Mouse (Mus musculus) MEL (cell line): ENCODE measurements around the gene Kmt5a.

ENCODE experiments used
- CTCF ChIP-seq, 3 experiments: IDR thresholded peaks in 2 of 3; conservative IDR thresholded peaks in 1 of 3; 2 replicates each; pipeline ENCODE4 v1.5.1; 2011 to 2012; ENCODE audit warnings: low read length in 3 of 3, low read depth in 2 of 3, mild to moderate bottlenecking in 2 of 3, improper control_type of control experiment in 1 of 3, inconsistent platforms in 1 of 3, mixed read lengths in 1 of 3, moderate library complexity in 1 of 3; ENCODE audit not compliant: control insufficient read depth in 1 of 3, insufficient read depth in 1 of 3, poor library complexity in 1 of 3, severe bottlenecking in 1 of 3
- EP300 ChIP-seq, 2 experiments: IDR thresholded peaks; 2 replicates each; pipeline ENCODE4 v1.6.1; 2011; ENCODE audit warnings: improper control_type of control experiment in 2 of 2, low read length in 2 of 2, low read depth in 1 of 2, mild to moderate bottlenecking in 1 of 2
- ETS1 ChIP-seq: IDR thresholded peaks from 2 replicates; pipeline ENCODE4 v1.6.1; 2012; ENCODE audit warnings: low read depth, mild to moderate bottlenecking, inconsistent platforms, low read length, improper control_type of control experiment, moderate library complexity
- HCFC1 ChIP-seq: IDR thresholded peaks from 2 replicates; pipeline ENCODE4 v1.6.1; 2012; ENCODE audit warnings: low read depth, mild to moderate bottlenecking, inconsistent platforms, low read length, improper control_type of control experiment, moderate library complexity
- TBP ChIP-seq: IDR thresholded peaks from 2 replicates; pipeline ENCODE4 v1.8.0; 2011; ENCODE audit warnings: low read depth, low read length, improper control_type of control experiment
- USF2 ChIP-seq, 2 experiments: IDR thresholded peaks; 2 replicates each; pipeline ENCODE4 v1.6.1; 2011 to 2012; ENCODE audit warnings: improper control_type of control experiment in 2 of 2, low read length in 2 of 2, borderline replicate concordance in 1 of 2, inconsistent platforms in 1 of 2, low read depth in 1 of 2, mild to moderate bottlenecking in 1 of 2; ENCODE audit not compliant: insufficient read depth in 1 of 2

DNA sequence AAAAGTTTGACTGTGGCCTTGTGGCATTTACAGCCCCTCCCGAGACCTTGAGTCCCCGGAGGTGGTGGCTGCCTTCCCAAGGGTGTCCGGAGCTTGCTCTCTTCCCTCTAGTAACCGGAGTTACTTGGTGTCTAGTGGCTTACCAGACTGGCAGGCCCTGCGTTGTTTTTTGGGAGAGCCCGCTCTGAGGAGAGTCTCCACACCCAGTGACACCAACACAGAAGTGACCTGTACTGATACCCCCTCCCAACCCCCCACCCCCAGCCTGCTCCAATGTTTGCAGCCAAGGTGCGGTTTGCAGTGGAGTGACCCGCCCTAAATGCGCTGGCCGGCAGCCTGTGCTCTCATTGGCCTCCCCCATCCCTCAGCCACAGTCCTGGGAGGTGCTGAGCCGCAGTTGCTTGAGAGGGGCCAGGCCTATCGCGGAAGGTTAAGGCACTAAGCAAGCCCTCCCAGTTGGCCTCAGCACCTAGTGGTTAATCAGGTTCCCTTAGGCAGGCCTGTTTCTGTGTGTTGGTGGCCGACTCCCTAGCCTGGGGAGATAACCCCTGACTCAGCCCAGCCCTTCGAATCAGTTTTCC is 6.7 kb downstream of the Kmt5a start:
- TF ChIP-seq HCFC1 (peak; percentile 21; the same call in 1 of the 2 replicates), EP300 (IDR thresholded peaks at IDR 0.05; ENCODE audit: low read depth in 1 of 2, low read length in 2 of 2) (no peak), USF2 (IDR thresholded peaks at IDR 0.05; ENCODE audit: borderline replicate concordance in 1 of 2, insufficient read depth in 1 of 2, low read depth in 1 of 2, low read length in 2 of 2) (no peak), ETS1 (no peak), TBP (0 out of 2 replicates have a peak, but pooled peaks have one; percentile 19), CTCF (IDR thresholded peaks at IDR 0.05 in 2 of 3, conservative IDR thresholded peaks at IDR 0.05 in 1 of 3; ENCODE audit: control insufficient read depth in 1 of 3, insufficient read depth in 1 of 3, low read depth in 2 of 3, low read length in 3 of 3, poor library complexity in 1 of 3, severe bottlenecking in 1 of 3) (no peak)
